Mouse (Mus musculus): ENCODE data around the gene 4632433K11Rik. TPM values are rescaled to one million over a fixed set of nuclear protein-coding genes. Genes with fewer than 3 reads are reported as not detected.

4632433K11Rik gene
- polyA plus RNA-seq (2014; fragmentation: Illumina TruSeq; extraction: RNeasy Lipid Tissue Mini Kit (QIAGEN cat#74804); ENCODE audit: low read depth, low replicate concordance), result 2.8 TPM

GRCm38 (mm10) chr7:5033818-5034217, at the start of gene 4632433K11Rik:
Gene 4632433K11Rik (plus strand): TSS chr7:5034118.

GRCm38 (mm10) chr7:4996003-4996895, 37.7 kb upstream of the 4632433K11Rik start, which contains the start of gene Zfp579:
Gene Zfp579 (minus strand): TSS chr7:4996158.

DNA sequence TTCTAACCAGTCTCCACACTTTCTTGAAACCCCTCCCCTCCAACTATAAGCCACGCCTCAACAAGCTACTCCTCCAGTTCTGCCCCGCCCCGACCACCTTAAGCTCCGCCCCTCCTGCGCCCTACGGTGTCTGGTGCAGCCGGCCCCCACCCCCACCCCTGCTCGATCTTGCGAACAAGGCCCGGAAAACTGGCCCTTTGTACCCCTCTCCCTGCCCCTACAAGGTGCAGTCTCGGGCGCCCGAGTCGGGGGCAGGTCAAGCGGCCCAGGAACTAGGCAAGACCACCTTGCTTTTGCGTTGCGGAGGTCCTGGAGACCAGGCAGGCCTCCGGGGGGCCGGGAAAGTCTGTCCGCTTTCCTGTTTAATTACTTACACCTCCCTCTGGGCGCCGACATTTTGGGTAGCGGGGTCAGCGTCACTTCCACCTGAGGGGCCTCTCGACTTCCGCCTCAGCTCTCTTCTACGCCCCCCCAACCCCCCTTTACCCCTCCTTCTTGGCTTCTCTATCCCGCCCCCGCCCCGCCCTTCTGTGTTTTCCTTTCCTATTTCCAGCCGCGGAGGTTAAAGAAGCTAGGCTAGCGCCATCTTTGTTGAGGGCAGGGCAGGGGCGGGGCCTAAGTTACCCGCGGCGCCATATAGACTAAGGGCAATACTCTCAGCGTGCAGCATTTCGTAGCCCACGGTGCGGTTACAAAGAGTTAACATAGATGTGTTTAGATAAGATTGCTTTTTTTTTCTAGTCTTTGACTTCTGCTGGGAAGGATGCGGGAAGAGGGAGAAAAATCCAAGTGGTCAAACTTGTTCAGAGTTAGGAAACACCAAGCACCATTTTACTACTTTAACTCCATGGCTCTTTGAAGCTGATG, 19.4 kb upstream of the 4632433K11Rik start, which contains the start of the genes Zfp524 and Fiz1:
TSS of gene Zfp524 (plus strand) at position 165 of the 867 bp plus-strand sequence.
TSS of gene Fiz1 (minus strand) at position 447 of the 867 bp plus-strand sequence.

DNA sequence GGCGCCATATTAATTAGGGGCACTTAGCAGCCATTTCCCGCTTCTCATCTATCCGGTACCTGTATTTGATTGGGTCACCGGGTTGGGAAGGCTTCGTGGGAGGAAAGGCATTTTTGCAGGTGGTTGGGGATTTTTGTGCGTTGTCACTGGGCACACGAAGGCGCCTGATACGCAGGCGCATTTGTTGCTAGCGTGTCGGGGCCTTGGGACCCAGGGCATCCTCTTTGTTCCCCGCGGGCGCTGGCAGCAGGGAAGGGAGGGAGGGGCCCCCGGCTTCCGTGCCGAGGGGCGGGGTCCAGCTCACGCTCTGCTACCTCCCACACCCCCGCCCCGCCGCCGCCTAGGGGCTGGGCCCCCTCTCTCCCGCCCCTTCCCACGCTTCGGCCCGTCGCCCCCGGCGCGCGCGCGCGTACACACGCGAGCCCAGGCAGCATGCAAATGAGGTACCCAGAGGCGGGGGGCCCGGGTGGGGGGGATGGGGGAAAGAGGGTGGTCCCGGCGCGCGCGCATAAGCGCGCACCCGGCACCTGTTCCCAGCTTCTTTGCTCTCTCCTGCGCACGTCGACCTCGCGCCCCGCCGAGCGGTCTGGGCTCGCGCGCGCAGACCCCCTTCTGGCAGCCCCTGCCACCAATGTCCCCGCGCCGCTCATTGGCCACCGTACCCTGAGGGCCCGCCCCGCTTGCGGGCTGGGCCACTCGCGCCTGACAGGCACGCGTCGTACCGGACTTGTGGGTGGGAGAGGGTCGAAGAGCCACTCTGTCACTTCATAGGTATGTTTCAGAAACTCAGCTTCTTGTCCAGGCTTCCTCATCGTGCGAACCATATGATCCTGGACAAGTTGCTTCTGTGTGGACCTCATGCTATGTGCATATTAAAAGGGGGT, 18.6 kb upstream of the 4632433K11Rik start, which contains the start of gene Gm44973:
TSS of gene Gm44973 (plus strand) at position 379 of the 884 bp plus-strand sequence.

DNA sequence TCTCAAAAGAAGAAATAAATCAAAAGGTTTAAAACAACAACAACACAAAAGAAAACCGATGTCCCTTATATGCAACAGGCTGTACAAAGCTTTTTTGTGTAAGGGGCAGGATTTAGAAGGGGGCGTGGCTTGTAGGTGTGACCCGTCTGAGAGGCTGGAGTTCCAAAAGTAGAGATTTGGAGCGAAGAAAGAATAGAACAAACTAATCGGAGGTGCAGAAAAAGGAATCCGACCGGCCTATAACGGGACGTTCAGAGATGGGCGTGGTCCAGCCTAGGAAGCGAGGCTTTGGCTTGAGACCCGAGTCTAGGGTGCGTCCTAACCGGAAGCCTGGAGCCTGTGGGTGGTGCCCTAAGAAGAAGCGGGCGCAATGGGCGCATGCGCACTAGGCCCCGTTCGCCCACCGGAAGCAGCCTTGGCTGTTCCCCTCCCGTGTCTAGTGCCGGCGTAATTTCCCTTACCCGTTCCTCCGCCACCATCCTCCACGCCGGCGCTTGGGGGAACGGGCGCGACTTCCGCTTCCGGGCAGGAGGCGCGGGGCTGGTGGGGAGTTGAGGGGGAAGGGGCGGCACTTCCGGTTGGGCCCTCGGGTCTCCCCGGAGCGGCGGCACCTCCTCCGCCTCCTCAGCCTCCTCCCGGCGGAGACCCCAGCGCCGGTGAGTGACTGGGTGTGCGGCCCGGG, 13.8 kb upstream of the 4632433K11Rik start, which contains the start of the genes Zfp865 and Ccdc106:
TSS of gene Zfp865 (plus strand) at position 377 of the 682 bp plus-strand sequence.
TSS of gene Ccdc106 (plus strand) at position 554 of the 682 bp plus-strand sequence.

DNA sequence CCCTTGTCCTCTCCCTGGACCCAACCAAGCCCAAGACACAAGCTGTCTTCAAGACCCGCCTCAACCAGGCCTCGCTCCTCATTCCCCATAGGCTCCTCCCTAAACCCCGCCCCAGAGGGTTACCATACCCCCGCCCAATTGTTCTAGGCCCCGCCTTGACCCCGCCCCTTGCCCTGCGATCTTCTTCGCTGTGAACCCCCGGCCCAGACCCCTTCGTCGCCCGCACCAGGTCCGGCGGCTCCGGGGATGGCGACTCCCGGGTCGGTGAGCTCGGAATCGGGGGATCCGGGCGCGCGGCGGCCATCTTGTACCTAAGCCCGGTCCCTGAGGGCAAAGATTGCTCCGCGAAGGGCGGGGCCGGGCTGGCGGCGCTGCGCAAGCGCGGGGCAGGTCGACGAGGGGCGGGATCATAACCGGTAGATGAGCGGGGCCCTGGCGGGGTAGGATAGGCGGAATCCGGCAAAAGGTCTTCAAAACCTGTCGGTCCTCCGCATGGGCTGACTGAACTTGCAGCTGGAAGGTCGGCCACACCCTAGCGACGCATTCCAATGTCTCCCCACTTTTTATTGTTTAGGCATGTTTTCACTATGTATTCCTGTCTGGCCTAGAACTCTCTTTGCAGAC, 4.3 kb downstream of the 4632433K11Rik start, which contains the start of gene Zfp784:
TSS of gene Zfp784 (minus strand) at position 338 of the 624 bp plus-strand sequence.

DNA sequence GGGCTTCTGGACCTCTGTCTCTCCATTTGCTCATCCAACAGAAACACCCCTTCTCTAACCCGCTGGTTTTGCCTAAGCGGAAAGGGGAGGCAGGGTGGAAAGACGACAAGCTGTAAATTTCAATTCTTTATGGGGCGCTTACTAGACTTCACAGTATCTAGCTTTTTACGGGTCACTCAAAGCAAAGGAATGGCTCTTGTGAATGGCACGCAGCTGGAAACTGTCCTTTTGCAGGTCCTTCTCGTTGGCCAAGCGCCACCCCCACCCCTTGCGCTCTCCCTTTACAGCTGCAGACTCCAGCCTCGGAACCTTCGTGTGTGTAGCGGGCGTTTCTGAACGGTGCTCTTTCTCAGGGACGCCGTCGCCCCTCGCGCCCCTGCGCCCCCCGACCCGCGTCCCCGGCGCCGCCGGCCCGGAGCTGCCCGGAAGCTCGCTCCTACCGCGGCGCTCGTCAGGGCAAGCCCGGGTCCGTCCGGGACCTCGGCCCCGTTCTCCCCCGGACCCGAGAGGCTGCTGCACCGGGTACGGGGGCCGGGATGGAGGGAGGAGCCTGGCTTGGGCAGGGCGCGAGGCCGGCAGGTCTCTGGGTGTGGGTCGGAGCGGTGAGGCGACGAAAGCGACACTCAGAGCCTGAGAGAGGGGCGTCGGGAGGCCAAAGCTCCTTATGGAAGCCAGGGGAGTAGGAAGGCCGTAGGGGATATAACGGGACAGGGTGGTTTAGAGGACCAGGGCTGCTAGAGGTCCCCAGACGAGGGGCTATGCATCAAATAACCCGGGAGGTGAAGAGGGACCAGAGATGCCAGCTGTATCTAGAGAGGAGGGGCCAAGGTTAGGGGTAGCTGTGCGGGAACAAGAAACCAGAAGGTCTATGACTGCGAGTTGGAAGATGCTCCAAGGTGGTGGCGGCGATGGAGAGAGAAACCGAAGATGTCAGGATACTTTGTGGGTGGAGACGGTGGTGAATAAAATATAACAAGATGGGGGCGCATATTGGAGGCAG, 17.6 kb downstream of the 4632433K11Rik start, which contains the start of gene Zfp580:
TSS of gene Zfp580 (plus strand) at position 346 of the 1,000 bp plus-strand sequence.

DNA sequence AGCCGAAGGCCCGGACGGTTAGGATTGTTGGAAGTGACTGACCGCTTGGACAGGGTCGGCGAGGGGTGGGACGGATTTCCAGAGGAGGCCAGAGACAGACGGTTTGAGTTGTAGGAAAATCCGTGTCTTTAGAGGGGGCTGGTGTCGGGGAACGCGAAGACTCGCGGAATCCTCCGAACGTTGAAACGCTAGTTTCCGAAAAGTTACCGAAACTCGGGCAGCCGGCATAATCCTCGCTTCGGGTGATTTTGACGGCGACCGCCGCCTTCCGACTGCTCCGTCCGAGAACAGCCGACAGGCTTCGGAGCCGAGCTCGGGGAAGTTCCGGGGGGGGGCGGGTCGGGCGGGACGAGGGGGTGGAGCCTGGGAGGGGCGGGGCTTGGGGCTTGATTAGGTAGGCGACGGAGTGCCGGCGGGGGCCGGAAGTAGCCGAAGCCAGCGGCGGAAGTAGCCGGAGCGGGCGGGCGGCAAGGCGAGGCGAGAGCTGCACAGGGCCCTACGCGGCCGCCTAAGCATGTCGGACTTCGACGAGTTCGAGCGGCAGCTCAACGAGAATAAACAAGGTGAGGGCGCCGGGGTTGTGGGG, 27.9 kb downstream of the 4632433K11Rik start, which contains the start of gene U2af2:
TSS of gene U2af2 (plus strand) at position 370 of the 586 bp plus-strand sequence.

DNA sequence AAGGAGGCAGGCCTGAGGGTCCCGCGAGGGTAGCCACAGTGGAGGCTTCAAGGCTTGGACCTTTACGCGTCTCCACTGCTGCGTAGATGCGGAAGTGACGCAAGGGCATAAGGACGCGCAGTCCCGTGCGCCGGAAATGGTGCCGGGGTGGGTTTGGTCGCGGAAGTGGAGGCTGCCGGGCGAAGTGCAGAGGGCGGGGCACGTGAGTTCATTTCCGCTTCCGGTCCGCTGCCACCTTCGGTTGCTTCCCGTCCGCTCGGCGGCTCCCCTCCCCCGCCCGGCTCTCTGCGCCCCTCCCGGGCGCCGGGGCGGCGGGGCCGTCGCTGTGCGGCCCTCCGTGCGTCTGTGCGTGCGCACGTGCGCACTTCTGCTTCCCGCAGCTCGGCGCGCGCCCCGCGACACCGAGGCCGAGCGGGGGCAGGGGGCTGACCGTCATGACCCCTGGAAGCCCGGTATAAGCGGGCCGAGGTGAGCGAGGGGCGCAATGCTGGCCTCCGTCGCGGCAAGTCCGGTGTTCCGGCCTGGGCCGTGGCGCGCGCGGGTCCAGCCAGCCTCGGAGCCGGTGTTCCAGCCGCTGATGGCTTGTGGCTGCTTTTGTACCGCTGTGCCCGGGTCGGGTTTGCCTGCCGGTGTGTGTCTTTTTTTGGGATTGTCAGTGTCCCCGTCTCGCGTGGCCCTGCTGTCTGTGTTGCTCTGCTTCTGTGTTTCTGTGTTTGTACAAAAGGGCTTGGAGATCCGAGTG, 46.3 kb downstream of the 4632433K11Rik start, which contains the start of gene Epn1:
TSS of gene Epn1 (plus strand) at position 226 of the 742 bp plus-strand sequence.

Other genes starting within 250 kb of the 4632433K11Rik start
- 1.2 TPM for gene Tmem238, start 244.5 kb upstream of the 4632433K11Rik start, polyA plus RNA-seq (2014; fragmentation: Illumina TruSeq; extraction: RNeasy Lipid Tissue Mini Kit (QIAGEN cat#74804); ENCODE audit: low read depth, low replicate concordance)
- gene Rpl28, start 241.2 kb upstream of the 4632433K11Rik start, polyA plus RNA-seq (2014; fragmentation: Illumina TruSeq; extraction: RNeasy Lipid Tissue Mini Kit (QIAGEN cat#74804); ENCODE audit: low read depth, low replicate concordance), result 18.9 TPM
- 2.9 TPM for gene Ube2s, start 221.5 kb upstream of the 4632433K11Rik start, polyA plus RNA-seq (2014; fragmentation: Illumina TruSeq; extraction: RNeasy Lipid Tissue Mini Kit (QIAGEN cat#74804); ENCODE audit: low read depth, low replicate concordance)
- gene Shisa7, start 189.4 kb upstream of the 4632433K11Rik start, polyA plus RNA-seq (2014; fragmentation: Illumina TruSeq; extraction: RNeasy Lipid Tissue Mini Kit (QIAGEN cat#74804); ENCODE audit: low read depth, low replicate concordance), result 0.66 TPM
- gene Isoc2b, start 163.9 kb upstream of the 4632433K11Rik start, polyA plus RNA-seq (2014; fragmentation: Illumina TruSeq; extraction: RNeasy Lipid Tissue Mini Kit (QIAGEN cat#74804); ENCODE audit: low read depth, low replicate concordance), result 1.4 TPM
- 0.44 TPM for gene Isoc2a, start 157.0 kb upstream of the 4632433K11Rik start, polyA plus RNA-seq (2014; fragmentation: Illumina TruSeq; extraction: RNeasy Lipid Tissue Mini Kit (QIAGEN cat#74804); ENCODE audit: low read depth, low replicate concordance)
- not detected for gene Gm36210, start 127.6 kb upstream of the 4632433K11Rik start, polyA plus RNA-seq (2014; fragmentation: Illumina TruSeq; extraction: RNeasy Lipid Tissue Mini Kit (QIAGEN cat#74804); ENCODE audit: low read depth, low replicate concordance)
- not detected for gene Zfp628, start 118.9 kb upstream of the 4632433K11Rik start, polyA plus RNA-seq (2014; fragmentation: Illumina TruSeq; extraction: RNeasy Lipid Tissue Mini Kit (QIAGEN cat#74804); ENCODE audit: low read depth, low replicate concordance)
- 1.5 TPM for gene Nat14, start 112.1 kb upstream of the 4632433K11Rik start, polyA plus RNA-seq (2014; fragmentation: Illumina TruSeq; extraction: RNeasy Lipid Tissue Mini Kit (QIAGEN cat#74804); ENCODE audit: low read depth, low replicate concordance)
- 0.38 TPM for gene Ssc5d, start 108.3 kb upstream of the 4632433K11Rik start, polyA plus RNA-seq (2014; fragmentation: Illumina TruSeq; extraction: RNeasy Lipid Tissue Mini Kit (QIAGEN cat#74804); ENCODE audit: low read depth, low replicate concordance)
- not detected for gene Sbk2, start 69.7 kb upstream of the 4632433K11Rik start, polyA plus RNA-seq (2014; fragmentation: Illumina TruSeq; extraction: RNeasy Lipid Tissue Mini Kit (QIAGEN cat#74804); ENCODE audit: low read depth, low replicate concordance)
- not detected for gene Sbk3, start 63.0 kb upstream of the 4632433K11Rik start, polyA plus RNA-seq (2014; fragmentation: Illumina TruSeq; extraction: RNeasy Lipid Tissue Mini Kit (QIAGEN cat#74804); ENCODE audit: low read depth, low replicate concordance)
- gene Zfp579, start 38.0 kb upstream of the 4632433K11Rik start, polyA plus RNA-seq (2014; fragmentation: Illumina TruSeq; extraction: RNeasy Lipid Tissue Mini Kit (QIAGEN cat#74804); ENCODE audit: low read depth, low replicate concordance), result 36.0 TPM
- not detected for gene Zfp524, start 19.7 kb upstream of the 4632433K11Rik start, polyA plus RNA-seq (2014; fragmentation: Illumina TruSeq; extraction: RNeasy Lipid Tissue Mini Kit (QIAGEN cat#74804); ENCODE audit: low read depth, low replicate concordance)
- 12.5 TPM for gene Fiz1, start 19.4 kb upstream of the 4632433K11Rik start, polyA plus RNA-seq (2014; fragmentation: Illumina TruSeq; extraction: RNeasy Lipid Tissue Mini Kit (QIAGEN cat#74804); ENCODE audit: low read depth, low replicate concordance)
- not detected for gene Gm44973, start 18.6 kb upstream of the 4632433K11Rik start, polyA plus RNA-seq (2014; fragmentation: Illumina TruSeq; extraction: RNeasy Lipid Tissue Mini Kit (QIAGEN cat#74804); ENCODE audit: low read depth, low replicate concordance)
- gene Zfp865, start 13.7 kb upstream of the 4632433K11Rik start, polyA plus RNA-seq (2014; fragmentation: Illumina TruSeq; extraction: RNeasy Lipid Tissue Mini Kit (QIAGEN cat#74804); ENCODE audit: low read depth, low replicate concordance), result 9.8 TPM
- not detected for gene Ccdc106, start 13.6 kb upstream of the 4632433K11Rik start, polyA plus RNA-seq (2014; fragmentation: Illumina TruSeq; extraction: RNeasy Lipid Tissue Mini Kit (QIAGEN cat#74804); ENCODE audit: low read depth, low replicate concordance)
- 7.6 TPM for gene Zfp784, start 4.3 kb downstream of the 4632433K11Rik start, polyA plus RNA-seq (2014; fragmentation: Illumina TruSeq; extraction: RNeasy Lipid Tissue Mini Kit (QIAGEN cat#74804); ENCODE audit: low read depth, low replicate concordance)
- gene Zfp580, start 17.4 kb downstream of the 4632433K11Rik start, polyA plus RNA-seq (2014; fragmentation: Illumina TruSeq; extraction: RNeasy Lipid Tissue Mini Kit (QIAGEN cat#74804); ENCODE audit: low read depth, low replicate concordance), result 0.41 TPM
- gene U2af2, start 28.0 kb downstream of the 4632433K11Rik start, polyA plus RNA-seq (2014; fragmentation: Illumina TruSeq; extraction: RNeasy Lipid Tissue Mini Kit (QIAGEN cat#74804); ENCODE audit: low read depth, low replicate concordance), result 19.6 TPM
- 3.2 TPM for gene Epn1, start 46.1 kb downstream of the 4632433K11Rik start, polyA plus RNA-seq (2014; fragmentation: Illumina TruSeq; extraction: RNeasy Lipid Tissue Mini Kit (QIAGEN cat#74804); ENCODE audit: low read depth, low replicate concordance)
- not detected for gene Rfpl4, start 82.8 kb downstream of the 4632433K11Rik start, polyA plus RNA-seq (2014; fragmentation: Illumina TruSeq; extraction: RNeasy Lipid Tissue Mini Kit (QIAGEN cat#74804); ENCODE audit: low read depth, low replicate concordance)
- gene Rasl2-9, start 91.8 kb downstream of the 4632433K11Rik start, polyA plus RNA-seq (2014; fragmentation: Illumina TruSeq; extraction: RNeasy Lipid Tissue Mini Kit (QIAGEN cat#74804); ENCODE audit: low read depth, low replicate concordance), result 1.2 TPM
- not detected for gene Vmn1r55, start 115.6 kb downstream of the 4632433K11Rik start, polyA plus RNA-seq (2014; fragmentation: Illumina TruSeq; extraction: RNeasy Lipid Tissue Mini Kit (QIAGEN cat#74804); ENCODE audit: low read depth, low replicate concordance)
- gene Vmn1r56, start 162.6 kb downstream of the 4632433K11Rik start, polyA plus RNA-seq (2014; fragmentation: Illumina TruSeq; extraction: RNeasy Lipid Tissue Mini Kit (QIAGEN cat#74804); ENCODE audit: low read depth, low replicate concordance), result not detected
- gene Vmn1r57, start 184.4 kb downstream of the 4632433K11Rik start, polyA plus RNA-seq (2014; fragmentation: Illumina TruSeq; extraction: RNeasy Lipid Tissue Mini Kit (QIAGEN cat#74804); ENCODE audit: low read depth, low replicate concordance), result not detected